Mouse (Mus musculus) E14TG2a.4 (cell line): Measurements from ENCODE around the gene Fam151b.

Source experiments
- CTCF ChIP-seq: conservative IDR thresholded peaks from 2 replicates; pipeline ENCODE4 v1.5.1; 2014; ENCODE audit warnings: low read length
- NANOG ChIP-seq: IDR thresholded peaks from 2 replicates; pipeline ENCODE4 v1.6.1; 2014; ENCODE audit warnings: borderline replicate concordance, low read length, mixed read lengths
- POU5F1 ChIP-seq: IDR thresholded peaks from 2 replicates; pipeline ENCODE4 v1.6.1; 2014; ENCODE audit warnings: low read length, borderline replicate concordance

DNA sequence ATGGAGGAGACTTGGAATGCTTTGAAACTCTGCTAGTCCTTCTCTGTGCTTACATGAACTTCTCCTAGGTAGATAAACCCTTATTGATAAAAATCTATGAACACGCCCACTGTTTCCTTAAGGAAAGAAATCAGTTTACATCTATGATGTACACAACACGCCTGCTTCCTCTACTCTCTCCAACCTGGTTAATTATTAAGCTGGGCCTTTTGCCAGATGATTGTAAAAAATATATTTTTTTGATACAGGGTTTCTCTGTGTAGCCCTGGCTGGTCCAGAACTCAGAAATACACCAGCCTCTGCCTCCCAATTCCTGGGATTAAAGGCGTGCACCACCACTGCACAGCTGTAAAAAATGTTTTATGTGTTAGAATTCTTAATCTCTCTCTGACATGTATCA lies 19.1 kb downstream of the Fam151b start:
- TF ChIP-seq CTCF, result no peak
- no peak for TF ChIP-seq NANOG
- TF ChIP-seq POU5F1, result no peak
